Mouse (Mus musculus) erythroblast, adult 5-6 weeks (primary cell): Measurements from ENCODE around the gene Dhrs7. TPM values are rescaled to one million over a fixed set of nuclear protein-coding genes. Genes with fewer than 3 reads are reported as not detected.

Experiments used
- ATAC-seq: replicated peaks from 2 replicates; pipeline ENCODE4 v1.8.0; 2016; ENCODE audit warnings: moderate number of reproducible peaks, mild to moderate bottlenecking, moderate TSS enrichment, inconsistent platforms; ENCODE audit not compliant: poor library complexity, low FRiP score, severe bottlenecking
- total RNA-seq, 2 experiments: library from RNA; stranded (forward) in 1 of 2; stranded (reverse) in 1 of 2; fragments of 150-400 nt in 1 of 2; fragments of 200-764, 138-1000 nt in 1 of 2; gene quantifications; 2 replicates each; pipeline versions ENCODE4 v1.2.3 to v1.2.4; 2015 to 2017; ENCODE audit warnings: low replicate concordance in 2 of 2

The Dhrs7 gene
- total RNA-seq, 2 experiments from 2014 or later, result 45.1 to 46.1 TPM

DNA sequence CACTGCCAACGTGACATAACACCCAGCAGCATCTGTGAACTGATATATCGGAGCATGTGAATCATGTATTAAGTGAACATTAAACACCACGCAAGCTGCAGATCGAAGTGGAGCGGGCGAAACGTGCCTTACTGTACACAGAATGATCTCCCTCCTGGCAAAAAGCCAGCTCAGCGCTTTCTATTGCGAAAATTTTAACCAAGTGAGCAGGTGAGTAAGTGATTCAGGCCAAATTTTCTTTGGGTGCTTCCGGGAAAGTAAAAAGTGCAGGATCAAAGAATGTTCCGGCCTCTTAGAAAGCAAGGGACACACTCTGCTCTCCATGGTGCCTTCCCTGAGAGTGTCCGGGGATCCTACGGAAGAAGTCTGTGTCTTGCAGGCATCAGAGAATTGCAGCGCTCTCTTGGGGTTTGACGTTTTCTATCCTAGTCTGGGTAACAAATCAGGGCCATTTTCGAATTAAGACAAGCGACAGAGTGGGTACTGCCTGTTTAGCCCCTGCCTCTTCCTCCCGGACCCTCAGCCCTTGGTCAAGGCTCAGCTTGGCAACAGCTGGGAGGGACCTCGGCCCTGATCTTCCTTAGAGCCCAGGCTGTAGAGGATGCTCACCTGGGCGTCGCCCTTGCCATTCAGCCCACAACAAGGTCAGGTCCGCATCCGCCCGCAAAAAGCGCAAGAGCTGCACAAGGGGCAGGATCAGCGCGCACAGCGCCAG is 532 bp downstream of the Dhrs7 start:
- peak; percentile 43; the same call in 1 of the 2 replicates for ATAC-seq

DNA sequence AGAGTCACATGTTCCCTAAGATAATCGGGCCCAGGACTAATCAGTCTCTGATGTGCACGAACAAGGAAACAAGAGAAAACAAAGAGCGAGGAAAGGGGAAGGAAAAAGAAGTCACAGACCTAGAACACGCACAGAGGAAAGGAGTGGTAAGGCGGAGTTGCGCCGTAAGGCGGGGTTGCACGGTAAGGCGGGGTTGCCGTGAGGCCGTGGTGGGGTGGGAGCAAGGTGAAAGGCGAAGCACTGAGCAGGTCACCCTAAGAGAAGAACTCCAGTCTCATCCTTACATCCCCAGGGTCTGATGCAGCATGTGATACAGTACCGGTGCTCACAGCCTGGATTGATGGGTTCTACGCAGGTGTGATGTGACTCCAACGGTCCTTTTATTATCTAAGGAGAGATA is 8.9 kb downstream of the Dhrs7 start:
- ATAC-seq, result no peak

- ATAC-seq, result no peak
Observed at GRCm38 (mm10) chr12:72654698-72655097, 10.0 kb downstream of the Dhrs7 start.

DNA sequence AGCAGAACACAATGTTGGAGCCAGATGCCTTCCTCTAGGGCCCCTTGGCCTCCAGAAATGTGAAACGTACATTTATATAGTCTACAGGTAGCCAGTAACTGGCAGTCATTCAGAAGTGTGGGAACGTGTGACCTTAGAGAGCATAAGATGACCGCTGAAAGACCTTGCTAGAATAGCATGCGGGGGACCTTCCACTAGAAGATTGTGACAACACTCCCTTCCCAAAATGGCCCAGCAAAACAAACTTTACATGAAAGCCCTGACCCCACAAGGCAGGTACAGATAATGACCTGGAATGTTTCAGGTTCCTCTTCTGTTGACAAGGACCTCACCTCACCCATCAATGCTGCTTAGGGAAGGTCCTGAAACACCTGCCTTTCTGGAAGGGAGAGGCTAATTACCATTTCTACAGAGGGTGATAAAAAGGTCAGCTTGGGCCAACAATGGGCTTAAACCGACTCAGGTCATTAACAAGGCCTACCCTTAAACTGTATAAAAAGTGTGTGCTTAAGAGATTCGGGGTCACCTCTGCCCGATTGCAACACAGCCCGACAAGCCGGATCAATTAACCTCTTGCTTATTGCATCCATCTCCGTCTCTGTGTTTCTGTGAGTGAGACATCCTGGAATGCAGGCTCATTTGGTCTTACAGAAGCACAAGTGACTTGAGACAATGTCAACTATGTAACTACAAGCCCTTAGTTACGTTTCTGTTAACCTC is 14.9 kb downstream of the Dhrs7 start, which contains the start of gene Gm4756:
Gm4756 (minus strand) TSS at position 51 of the 720 bp plus-strand sequence.
- no peak for ATAC-seq

DNA sequence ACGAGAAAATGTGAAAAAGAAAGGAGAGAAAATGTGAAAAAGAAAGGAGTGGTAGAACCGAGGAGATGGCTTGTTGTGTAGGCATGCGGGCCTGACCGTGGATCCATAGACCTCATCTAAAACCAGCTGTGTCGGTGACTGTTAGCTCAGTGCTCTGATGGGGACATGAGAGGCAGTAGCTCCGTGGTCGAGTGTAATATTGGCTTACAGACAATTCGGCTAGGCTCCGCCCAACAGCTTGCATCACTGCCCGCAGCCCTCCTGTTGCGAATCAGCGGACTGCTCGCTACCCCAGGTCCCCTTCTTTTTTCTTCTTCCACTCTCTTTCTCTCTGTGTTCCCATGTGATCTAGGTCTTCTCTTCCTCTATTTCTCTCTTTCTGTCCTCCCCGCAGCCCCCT is 15.8 kb downstream of the Dhrs7 start:
- no peak for ATAC-seq

DNA sequence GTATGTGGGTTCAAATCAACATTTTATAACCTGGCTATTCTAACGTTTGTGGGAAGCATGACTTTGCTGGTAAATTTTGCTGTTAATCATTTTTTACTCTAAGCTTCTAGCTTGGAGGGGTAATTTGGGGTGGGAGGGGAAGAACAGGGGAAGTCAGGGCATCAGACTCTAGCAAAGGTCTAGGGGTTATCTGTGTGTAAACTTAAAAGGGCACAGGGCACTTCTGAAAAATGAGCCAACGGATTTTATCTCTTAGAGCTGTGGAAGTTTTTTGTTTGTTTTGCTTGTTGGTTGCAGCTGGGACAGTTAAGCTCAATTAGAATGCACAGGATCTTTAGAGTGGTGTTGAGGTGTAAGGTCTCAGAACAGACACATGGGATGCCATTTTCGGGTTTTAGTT is 26.7 kb downstream of the Dhrs7 start:
- ATAC-seq, result no peak

DNA sequence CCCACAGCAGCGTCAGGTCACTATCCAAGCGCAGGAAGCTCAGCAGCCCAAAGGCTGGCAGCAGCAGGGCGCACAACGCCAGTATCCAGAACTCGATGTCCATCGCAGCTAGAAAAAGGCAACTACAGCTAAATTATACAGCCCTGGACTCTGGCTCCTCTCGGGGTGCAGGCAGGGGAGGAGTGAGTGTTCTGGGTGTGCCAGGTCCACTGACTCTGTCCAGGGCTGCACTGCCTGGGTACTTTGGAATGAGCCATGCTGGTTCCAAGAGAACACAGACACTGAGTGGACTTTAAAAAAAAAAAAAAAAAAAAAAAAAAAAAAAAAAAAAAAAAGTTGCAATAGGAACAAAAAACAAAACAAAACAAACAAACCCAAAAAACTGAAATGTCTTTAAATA is 36.0 kb downstream of the Dhrs7 start:
- ATAC-seq, result no peak

GRCm38 (mm10) chr12:72622853-72623496 is 41.7 kb downstream of the Dhrs7 start:
- no peak for ATAC-seq

DNA sequence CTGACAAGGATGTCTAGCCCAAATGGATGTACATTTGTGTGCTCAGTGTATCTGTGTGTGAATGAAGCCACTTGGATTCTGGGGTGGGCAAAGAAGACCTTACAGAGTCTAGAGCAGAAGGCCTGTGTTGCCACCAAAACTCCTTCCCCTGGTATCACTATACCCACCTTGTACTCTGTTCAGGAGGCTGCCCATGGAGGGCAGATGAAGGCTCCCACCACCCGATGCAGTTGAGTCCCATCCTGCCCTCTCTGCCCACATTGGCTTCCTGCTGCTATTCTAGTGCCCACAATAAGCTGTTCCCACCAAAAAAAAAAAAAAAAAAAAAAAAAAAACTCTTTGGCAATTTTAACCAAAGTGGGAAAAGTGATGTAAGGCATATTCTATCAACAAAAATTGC is 43.3 kb downstream of the Dhrs7 start:
- ATAC-seq, result no peak

DNA sequence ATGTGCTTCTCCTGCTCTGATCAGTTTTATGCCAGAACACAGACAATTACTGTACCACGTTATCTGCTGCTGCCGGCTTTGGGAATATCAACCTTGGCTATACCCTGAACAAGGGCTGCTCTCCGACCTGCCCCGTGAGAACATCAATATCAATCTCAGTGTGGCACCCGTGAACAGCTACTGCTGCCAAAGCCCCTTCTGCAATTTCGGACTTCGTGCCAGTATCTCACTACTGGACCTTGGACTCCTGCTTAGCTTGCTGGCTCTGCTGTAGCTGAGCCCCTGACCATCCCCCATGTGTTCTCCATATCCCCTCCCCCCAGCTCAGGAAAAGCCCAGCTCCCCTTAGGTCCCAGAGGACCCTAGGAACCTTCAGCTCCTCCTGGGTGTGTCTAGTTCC is 43.9 kb downstream of the Dhrs7 start:
- ATAC-seq, result no peak

GRCm38 (mm10) chr12:72612053-72612452 is 52.7 kb downstream of the Dhrs7 start:
- no peak for ATAC-seq

Other genes with a start within 250 kb of the Dhrs7 start
- gene Lrrc9, start 223.0 kb downstream of the Dhrs7 start, total RNA-seq (2015; ENCODE audit: low replicate concordance), result not detected in 2 replicates
- not detected in 2 replicates for gene Lrrc9, start 223.0 kb downstream of the Dhrs7 start, total RNA-seq (2017; ENCODE audit: low replicate concordance)
- gene Pcnx4, start 128.5 kb downstream of the Dhrs7 start, total RNA-seq (2015; ENCODE audit: low replicate concordance), result 0.63 and 0.77 TPM in 2 replicates
- 0.14 TPM in 1 of 2 replicates, not detected in the other for gene Pcnx4, start 128.5 kb downstream of the Dhrs7 start, total RNA-seq (2017; ENCODE audit: low replicate concordance)
- not detected in 2 replicates for gene Gm4756, start 15.2 kb downstream of the Dhrs7 start, total RNA-seq (2015; ENCODE audit: low replicate concordance)
- not detected in 2 replicates for gene Gm4756, start 15.2 kb downstream of the Dhrs7 start, total RNA-seq (2017; ENCODE audit: low replicate concordance)
- gene Ppm1a, start 92.5 kb upstream of the Dhrs7 start, total RNA-seq (2015; ENCODE audit: low replicate concordance), result 35.9 and 38.6 TPM in 2 replicates
- gene Ppm1a, start 92.5 kb upstream of the Dhrs7 start, total RNA-seq (2017; ENCODE audit: low replicate concordance), result 87.3 and 107 TPM in 2 replicates